Mouse (Mus musculus) forebrain, embryonic 10.5 days (tissue): ENCODE measurements around the gene Olfr763. TPM values are rescaled to one million over a fixed set of nuclear protein-coding genes. Genes with fewer than 3 reads are reported as not detected.
"Not testable (repeated sequence)": the region's sequence is repeated elsewhere in the genome, so short reads cannot be mapped to it uniquely, and the experiment has no call there.

Source experiments
- DNase-seq: peaks from one replicate; pipeline ENCODE4 v3.0.0-alpha.2; 2017; ENCODE audit warnings: low spot score; ENCODE audit errors: extremely low spot score
- H3K27ac ChIP-seq: fragments of 300-500 bp; sonication (generic); 2 replicates; pipeline ENCODE4 v1.5.1; 2016; ENCODE audit warnings: mild to moderate bottlenecking
- H3K27me3 ChIP-seq: fragments of 300-500 bp; sonication (generic); 2 replicates; pipeline ENCODE4 v1.6.1; 2016; ENCODE audit warnings: mild to moderate bottlenecking; ENCODE audit not compliant: poor library complexity, severe bottlenecking
- H3K36me3 ChIP-seq: fragments of 300-500 bp; sonication (generic); replicated peaks from 2 replicates; pipeline ENCODE4 v1.6.1; 2016; ENCODE audit warnings: mild to moderate bottlenecking, moderate library complexity
- H3K4me1 ChIP-seq: fragments of 300-500 bp; sonication (generic); 2 replicates; pipeline ENCODE4 v1.6.1; 2016
- H3K4me3 ChIP-seq: fragments of 300-500 bp; sonication (generic); 2 replicates; pipeline ENCODE4 v1.5.1; 2016; ENCODE audit warnings: mild to moderate bottlenecking, moderate library complexity
- H3K9me3 ChIP-seq: fragments of 300-500 bp; sonication (generic); 2 replicates; pipeline ENCODE4 v1.6.1; 2016; ENCODE audit warnings: mild to moderate bottlenecking, moderate library complexity
- WGBS: fragments of 180-500 bp; shearing (Covaris S2); methylation state at CpG from one replicate; pipeline ENCODE4 v1.1.7; 2016; 5-methylcytosine and 5-hydroxymethylcytosine counted together
- polyA plus RNA-seq: library from polyadenylated mRNA; unstranded; fragments of >200 nt; fragmentation: Nextera tagmentation; extraction: Ambion mirVana; gene quantifications from 2 replicates; pipeline ENCODE4 v1.2.1, GENCODE M21; 2016

Gene Olfr763
- polyA plus RNA-seq, 1 experiment from 2014 or later, result not detected

GRCm38 (mm10) chr10:128995796-128996195 is 14.8 kb upstream of the Olfr763 start:
- no peaks in the 10 kb centered on the region for H3K4me1 ChIP-seq
- no peaks in the 10 kb centered on the region for H3K27me3 ChIP-seq
- no peaks in the 10 kb centered on the region for H3K9me3 ChIP-seq
- no peak overlapping the region for H3K27ac ChIP-seq
- 94% methylated on average over 1 of the region's 1 CpGs for WGBS
- no peaks in the 10 kb centered on the region for H3K36me3 ChIP-seq
- DNase-seq, result no peak
- no peak overlapping the region for H3K4me3 ChIP-seq

- no peak for DNase-seq
- Histone ChIP-seq H3K9me3 (no peaks in the 10 kb centered on the region), H3K4me1 (no peaks in the 10 kb centered on the region), H3K4me3 (no peak overlapping the region), H3K36me3 (no peaks in the 10 kb centered on the region), H3K27me3 (no peaks in the 10 kb centered on the region), H3K27ac (no peak overlapping the region)
- 78% methylated on average over 4 of the region's 4 CpGs for WGBS
Measured at GRCm38 (mm10) chr10:128996523-128997040, 14.0 kb upstream of the Olfr763 start.

- Histone ChIP-seq H3K4me3 (no peak overlapping the region), H3K36me3 (no peaks in the 10 kb centered on the region), H3K9me3 (no peaks in the 10 kb centered on the region; the same call in 1 of the 2 replicates), H3K27ac (no peak overlapping the region), H3K27me3 (no peaks in the 10 kb centered on the region), H3K4me1 (no peaks in the 10 kb centered on the region)
- 75% methylated on average over 14 of the region's 14 CpGs for WGBS
- no peak for DNase-seq
Measured at GRCm38 (mm10) chr10:129004032-129004920, 6.3 kb upstream of the Olfr763 start.

GRCm38 (mm10) chr10:129011511-129011910 is 920 bp downstream of the Olfr763 start:
- not testable (repeated sequence) for H3K4me3 ChIP-seq, H3K4me1 ChIP-seq, H3K27me3 ChIP-seq, H3K27ac ChIP-seq, DNase-seq, H3K36me3 ChIP-seq, H3K9me3 ChIP-seq
- 67% methylated on average over 2 of the region's 5 CpGs for WGBS

- Histone ChIP-seq H3K27ac (no peak overlapping the region), H3K4me1 (no peaks in the 10 kb centered on the region), H3K9me3 (no peaks in the 10 kb centered on the region), H3K27me3 (no peaks in the 10 kb centered on the region), H3K4me3 (no peak overlapping the region), H3K36me3 (no peaks in the 10 kb centered on the region)
- no peak for DNase-seq
Measured at GRCm38 (mm10) chr10:129014477-129014876, 3.9 kb downstream of the Olfr763 start.

- Histone ChIP-seq H3K27me3 (no peaks in the 10 kb centered on the region), H3K9me3 (no peaks in the 10 kb centered on the region), H3K4me3 (no peak overlapping the region), H3K27ac (no peak overlapping the region), H3K36me3 (no peaks in the 10 kb centered on the region), H3K4me1 (no peaks in the 10 kb centered on the region)
- no peak for DNase-seq
Measured at GRCm38 (mm10) chr10:129023319-129023718, 12.7 kb downstream of the Olfr763 start.

- Histone ChIP-seq H3K27me3 (no peaks in the 10 kb centered on the region), H3K27ac (no peak overlapping the region), H3K4me3 (no peak overlapping the region), H3K4me1 (no peaks in the 10 kb centered on the region), H3K9me3 (no peaks in the 10 kb centered on the region), H3K36me3 (no peaks in the 10 kb centered on the region)
- peak; percentile 56 for DNase-seq
- 62% methylated on average over 3 of the region's 3 CpGs for WGBS
Measured at GRCm38 (mm10) chr10:129026018-129026662, 15.5 kb downstream of the Olfr763 start.

- no peaks in the 10 kb centered on the region for H3K4me1 ChIP-seq
- H3K9me3 ChIP-seq, result no peaks in the 10 kb centered on the region
- WGBS, result 87% methylated on average over 2 of the region's 2 CpGs
- no peak for DNase-seq
- no peak overlapping the region for H3K27ac ChIP-seq
- no peaks in the 10 kb centered on the region for H3K27me3 ChIP-seq
- H3K36me3 ChIP-seq, result no peaks in the 10 kb centered on the region
- H3K4me3 ChIP-seq, result no peak overlapping the region
Measured at GRCm38 (mm10) chr10:129028343-129028742, 17.8 kb downstream of the Olfr763 start.

- Histone ChIP-seq H3K4me1 (no peaks in the 10 kb centered on the region), H3K27me3 (no peaks in the 10 kb centered on the region), H3K27ac (no peak within 1 kb of the TSS), H3K4me3 (no peak within 1 kb of the TSS), H3K36me3 (no peaks in the 10 kb centered on the region), H3K9me3 (no peaks in the 10 kb centered on the region; the same call in 1 of the 2 replicates)
- WGBS, result 83% methylated on average over 3 of the region's 3 CpGs
- DNase-seq, result no peak
Measured at GRCm38 (mm10) chr10:129039796-129040195, 29.2 kb downstream of the Olfr763 start, which contains the start of gene Olfr764-ps1. Gene Olfr764-ps1 (minus strand): TSS chr10:129039896.

GRCm38 (mm10) chr10:129049898-129050297 is 39.3 kb downstream of the Olfr763 start, which contains the start of gene Olfr765:
Gene Olfr765 (minus strand): TSS chr10:129049998.
- H3K4me3 ChIP-seq, H3K27ac ChIP-seq, H3K36me3 ChIP-seq, DNase-seq, H3K9me3 ChIP-seq, H3K27me3 ChIP-seq, H3K4me1 ChIP-seq: not testable (repeated sequence)

Other genes starting within 250 kb of the Olfr763 start
- 0.24 and 0.44 TPM in 2 replicates for gene Mmp19, start 219.9 kb upstream of the Olfr763 start, polyA plus RNA-seq
- 49.4 and 49.9 TPM in 2 replicates for gene Dnajc14, start 206.7 kb upstream of the Olfr763 start, polyA plus RNA-seq
- gene Tmem198b, start 206.4 kb upstream of the Olfr763 start, polyA plus RNA-seq, result 19.0 and 19.2 TPM in 2 replicates
- gene Sarnp, start 193.5 kb upstream of the Olfr763 start, polyA plus RNA-seq, result 247 and 263 TPM in 2 replicates
- 88.0 and 92.9 TPM in 2 replicates for gene Ormdl2, start 189.1 kb upstream of the Olfr763 start, polyA plus RNA-seq
- gene Gdf11, start 119.1 kb upstream of the Olfr763 start, polyA plus RNA-seq, result 9.7 and 10.7 TPM in 2 replicates
- gene Cd63, start 109.8 kb upstream of the Olfr763 start, polyA plus RNA-seq, result 179 and 184 TPM in 2 replicates
- 11.0 and 12.8 TPM in 2 replicates for gene Rdh5, start 87.9 kb upstream of the Olfr763 start, polyA plus RNA-seq
- 166 and 178 TPM in 2 replicates for gene Bloc1s1, start 86.8 kb upstream of the Olfr763 start, polyA plus RNA-seq
- gene Itga7, start 77.0 kb upstream of the Olfr763 start, polyA plus RNA-seq, result 0.15 and 0.36 TPM in 2 replicates
- not detected in 2 replicates for gene Mettl7b, start 49.8 kb upstream of the Olfr763 start, polyA plus RNA-seq
- not detected in 2 replicates for gene Olfr9, start 21.4 kb upstream of the Olfr763 start, polyA plus RNA-seq
- gene Olfr764-ps1, start 29.1 kb downstream of the Olfr763 start, polyA plus RNA-seq, result not detected in 2 replicates
- not detected in 2 replicates for gene Olfr765, start 39.2 kb downstream of the Olfr763 start, polyA plus RNA-seq
- not detected in 2 replicates for gene Olfr766-ps1, start 58.2 kb downstream of the Olfr763 start, polyA plus RNA-seq
- gene Olfr767, start 72.1 kb downstream of the Olfr763 start, polyA plus RNA-seq, result not detected in 2 replicates
- not detected in 2 replicates for gene Olfr768, start 88.6 kb downstream of the Olfr763 start, polyA plus RNA-seq
- not detected in 2 replicates for gene Olfr769, start 107.1 kb downstream of the Olfr763 start, polyA plus RNA-seq
- gene Olfr770, start 128.2 kb downstream of the Olfr763 start, polyA plus RNA-seq, result not detected in 2 replicates
- gene Olfr771, start 154.0 kb downstream of the Olfr763 start, polyA plus RNA-seq, result not detected in 2 replicates
- gene Olfr772, start 167.1 kb downstream of the Olfr763 start, polyA plus RNA-seq, result not detected in 2 replicates
- gene Olfr773, start 176.6 kb downstream of the Olfr763 start, polyA plus RNA-seq, result not detected in 2 replicates
- not detected in 2 replicates for gene Olfr774, start 225.4 kb downstream of the Olfr763 start, polyA plus RNA-seq
- gene Olfr775, start 237.6 kb downstream of the Olfr763 start, polyA plus RNA-seq, result not detected in 2 replicates
- gene Olfr776, start 248.3 kb downstream of the Olfr763 start, polyA plus RNA-seq, result not detected in 2 replicates